Mouse (Mus musculus) urinary bladder, postnatal 25 days (tissue): ENCODE data around the gene Gm40193.
"Not testable (repeated sequence)": the region's sequence is repeated elsewhere in the genome, so short reads cannot be mapped to it uniquely, and the experiment has no call there.

Experiments
- DNase-seq: peaks from one replicate; pipeline ENCODE4 v3.0.0; 2022; ENCODE audit warnings: low spot score

The Gm40193 gene

GRCm38 (mm10) chr11:70540928-70541327, 8.2 kb upstream of the Gm40193 start:
- DNase-seq: no peak

GRCm38 (mm10) chr11:70539877-70540587, 7.3 kb upstream of the Gm40193 start, which contains the start of gene Pld2:
Gene Pld2 (plus strand): TSS chr11:70540064.
- peak; percentile 78 for DNase-seq

- DNase-seq: no peak
These were observed 6.7 kb upstream of the Gm40193 start for GRCm38 (mm10) chr11:70539423-70539822.

GRCm38 (mm10) chr11:70531065-70531464, 1.7 kb downstream of the Gm40193 start:
- DNase-seq: not testable (repeated sequence)

- DNase-seq: no peak
These were observed 4.1 kb downstream of the Gm40193 start for GRCm38 (mm10) chr11:70528610-70529009.

- DNase-seq: no peak
These were observed 6.5 kb downstream of the Gm40193 start for GRCm38 (mm10) chr11:70526211-70526610.

GRCm38 (mm10) chr11:70525726-70526125, 7.0 kb downstream of the Gm40193 start:
- no peak for DNase-seq

GRCm38 (mm10) chr11:70525184-70525678, 7.5 kb downstream of the Gm40193 start, which contains the start of gene Psmb6:
Gene Psmb6 (plus strand): TSS chr11:70525367.
- DNase-seq: peak; percentile 77

- DNase-seq: no peak
These were observed 8.0 kb downstream of the Gm40193 start for GRCm38 (mm10) chr11:70524782-70525181.

- DNase-seq: not testable (repeated sequence)
These were observed 9.3 kb downstream of the Gm40193 start for GRCm38 (mm10) chr11:70523306-70523989.

- DNase-seq: peak; percentile 16
These were observed 12.5 kb downstream of the Gm40193 start for GRCm38 (mm10) chr11:70520178-70520769.

GRCm38 (mm10) chr11:70518923-70519322, 13.8 kb downstream of the Gm40193 start, which contains the start of gene Gltpd2:
Gene Gltpd2 (plus strand): TSS chr11:70519196.
- DNase-seq: no peak

- DNase-seq: no peak
These were observed 14.3 kb downstream of the Gm40193 start for GRCm38 (mm10) chr11:70518436-70518835.

- DNase-seq: no peak
These were observed 16.4 kb downstream of the Gm40193 start for GRCm38 (mm10) chr11:70516352-70516751.

GRCm38 (mm10) chr11:70514288-70514687, 18.5 kb downstream of the Gm40193 start, which contains the start of gene Vmo1:
Gene Vmo1 (minus strand): TSS chr11:70514616.
- no peak for DNase-seq

GRCm38 (mm10) chr11:70513520-70513919, 19.2 kb downstream of the Gm40193 start:
- DNase-seq: no peak

- DNase-seq: no peak
These were observed 19.9 kb downstream of the Gm40193 start for GRCm38 (mm10) chr11:70512709-70513342.

GRCm38 (mm10) chr11:70511825-70512224, 20.9 kb downstream of the Gm40193 start:
- DNase-seq: no peak

GRCm38 (mm10) chr11:70511242-70511641, 21.5 kb downstream of the Gm40193 start:
- no peak for DNase-seq

GRCm38 (mm10) chr11:70509753-70510564, 22.8 kb downstream of the Gm40193 start:
- DNase-seq: peak; percentile 18

- no peak for DNase-seq
These were observed 25.7 kb downstream of the Gm40193 start for GRCm38 (mm10) chr11:70506962-70507515.
